Mouse (Mus musculus) embryonic facial prominence, embryonic 10.5 days (tissue): Measurements from ENCODE around the gene Sdr9c7. TPM values are rescaled to one million over a fixed set of nuclear protein-coding genes. Genes with fewer than 3 reads are reported as not detected.
"Not testable (repeated sequence)": the region's sequence is repeated elsewhere in the genome, so short reads cannot be mapped to it uniquely, and the experiment has no call there.

Source experiments
- DNase-seq: peaks from one replicate; pipeline ENCODE4 v3.0.0-alpha.2; 2017; ENCODE audit warnings: low spot score
- H3K27ac ChIP-seq: fragments of 300-500 bp; sonication (generic); replicated peaks from 2 replicates; pipeline ENCODE4 v1.5.1; 2016; ENCODE audit warnings: mild to moderate bottlenecking
- H3K27me3 ChIP-seq: fragments of 300-500 bp; sonication (generic); replicated peaks from 2 replicates; pipeline ENCODE4 v1.6.1; 2016; ENCODE audit warnings: low read depth, mild to moderate bottlenecking; ENCODE audit not compliant: poor library complexity, severe bottlenecking
- H3K36me3 ChIP-seq: fragments of 300-500 bp; sonication (generic); replicated peaks from 2 replicates; pipeline ENCODE4 v1.6.1; 2016; ENCODE audit warnings: mild to moderate bottlenecking, moderate library complexity
- H3K4me1 ChIP-seq: fragments of 300-500 bp; sonication (generic); 2 replicates; pipeline ENCODE4 v1.6.1; 2016
- H3K4me3 ChIP-seq: fragments of 300-500 bp; sonication (generic); 2 replicates; pipeline ENCODE4 v1.5.1; 2016; ENCODE audit warnings: mild to moderate bottlenecking, moderate library complexity
- H3K9me3 ChIP-seq: fragments of 300-500 bp; sonication (generic); 2 replicates; pipeline ENCODE4 v1.6.1; 2016; ENCODE audit warnings: mild to moderate bottlenecking
- WGBS: fragments of 180-500 bp; shearing (Covaris S2); methylation state at CpG from one replicate; pipeline ENCODE4 v1.1.7; 2016; 5-methylcytosine and 5-hydroxymethylcytosine counted together
- polyA plus RNA-seq: library from polyadenylated mRNA; unstranded; fragments of >200 nt; fragmentation: Nextera tagmentation; extraction: Ambion mirVana; gene quantifications from 2 replicates; pipeline ENCODE4 v1.2.1, GENCODE M21; 2016

Sdr9c7 gene
- polyA plus RNA-seq, 1 experiment from 2014 or later, result not detected

DNA sequence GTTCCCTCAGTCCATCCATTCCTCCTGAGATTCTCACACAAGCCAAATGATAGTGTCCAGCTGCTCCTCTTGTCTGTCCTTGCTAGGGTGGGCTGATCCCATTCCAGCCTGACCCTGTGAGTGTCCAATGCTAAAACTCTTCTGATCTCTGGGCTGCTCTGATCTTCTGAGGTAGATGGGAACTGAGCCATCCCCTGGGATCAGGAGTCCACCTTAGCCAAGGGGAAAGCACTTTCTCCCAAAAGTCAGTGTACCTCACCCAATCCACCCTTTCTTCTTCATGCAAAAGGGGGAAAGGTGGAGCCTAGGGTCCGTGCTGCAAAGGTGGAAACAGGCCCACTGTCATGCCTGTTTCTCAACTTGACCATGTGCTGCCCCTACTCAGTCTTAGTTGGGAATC lies 6.8 kb upstream of the Sdr9c7 start:
- Histone ChIP-seq H3K27ac (no peak overlapping the region), H3K9me3 (no peaks in the 10 kb centered on the region), H3K36me3 (no peaks in the 10 kb centered on the region), H3K4me1 (peaks cover 7% of the 10 kb centered on the region), H3K4me3 (no peak overlapping the region), H3K27me3 (no peaks in the 10 kb centered on the region)
- WGBS, result 90% methylated on average over 1 of the region's 1 CpGs
- no peak for DNase-seq

DNA sequence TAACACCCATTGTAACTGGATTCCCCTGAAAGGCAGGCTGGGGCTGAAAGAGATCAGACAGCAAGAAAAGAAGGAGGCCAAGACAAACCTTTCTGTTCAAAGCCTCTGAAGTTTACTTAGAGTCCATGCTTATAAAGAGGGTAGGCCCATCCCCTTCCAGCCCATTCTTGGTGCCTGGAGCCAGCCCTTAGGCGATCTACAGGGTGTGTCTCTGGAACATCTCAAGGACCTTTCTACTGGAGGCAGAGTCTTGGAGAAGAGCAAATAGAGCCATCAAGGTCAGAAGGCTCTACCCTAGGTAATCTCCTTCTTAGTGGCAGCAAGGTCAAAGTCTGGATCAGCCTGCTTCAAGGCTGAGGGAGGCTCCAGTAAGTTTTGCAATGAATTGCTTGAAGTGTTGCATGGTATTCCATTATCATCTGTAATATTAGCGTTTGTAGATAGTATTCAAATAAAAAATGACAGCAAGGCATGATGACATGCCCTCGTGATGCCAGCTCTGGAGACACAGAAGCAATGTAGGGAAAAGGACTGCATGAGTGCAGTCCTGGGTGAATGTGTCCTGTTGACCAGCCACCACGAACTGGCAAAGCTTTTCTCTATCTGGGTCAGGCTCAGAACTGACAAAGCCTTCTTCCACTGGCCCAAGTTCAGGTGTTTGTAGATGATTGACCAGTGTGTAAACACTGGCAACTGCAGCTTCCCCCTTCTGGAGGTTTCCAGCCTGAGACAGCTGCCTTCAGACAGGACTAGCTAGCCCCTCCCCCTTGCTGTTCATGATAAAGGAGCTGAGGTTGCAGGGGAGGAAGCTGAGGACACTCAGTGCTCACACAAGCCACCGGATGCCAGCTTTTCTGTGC lies 4.9 kb upstream of the Sdr9c7 start:
- not testable (repeated sequence) for DNase-seq, H3K4me1 ChIP-seq, H3K27ac ChIP-seq, H3K27me3 ChIP-seq, H3K9me3 ChIP-seq, H3K36me3 ChIP-seq, H3K4me3 ChIP-seq
- 71% methylated on average over 5 of the region's 5 CpGs for WGBS

DNA sequence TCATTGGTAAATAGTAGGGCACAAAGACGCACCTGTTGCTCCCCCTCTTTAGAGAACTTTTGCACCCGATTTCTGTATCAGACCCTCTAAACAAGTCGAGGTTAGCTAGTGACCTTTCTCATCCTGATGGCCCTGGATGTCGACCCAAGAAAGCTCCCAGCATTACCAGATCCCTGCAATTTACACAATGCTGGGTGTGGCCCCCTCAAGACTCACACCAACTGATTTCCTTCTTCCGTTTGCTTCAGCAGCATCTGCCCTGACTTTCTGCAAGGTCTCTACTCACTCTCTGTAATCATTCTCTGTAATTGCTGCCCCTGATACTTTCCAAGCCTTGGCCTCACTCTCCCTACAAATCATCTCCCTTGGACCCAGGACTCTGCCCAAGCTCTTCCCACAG lies 1.6 kb upstream of the Sdr9c7 start:
- H3K27me3 ChIP-seq, result no peaks in the 10 kb centered on the region
- 69% methylated on average over 5 of the region's 5 CpGs for WGBS
- no peak overlapping the region for H3K27ac ChIP-seq
- no peak overlapping the region for H3K4me3 ChIP-seq
- H3K36me3 ChIP-seq, result no peaks in the 10 kb centered on the region
- H3K4me1 ChIP-seq, result no peaks in the 10 kb centered on the region; the same call in 1 of the 2 replicates
- no peak for DNase-seq
- H3K9me3 ChIP-seq, result no peaks in the 10 kb centered on the region

DNA sequence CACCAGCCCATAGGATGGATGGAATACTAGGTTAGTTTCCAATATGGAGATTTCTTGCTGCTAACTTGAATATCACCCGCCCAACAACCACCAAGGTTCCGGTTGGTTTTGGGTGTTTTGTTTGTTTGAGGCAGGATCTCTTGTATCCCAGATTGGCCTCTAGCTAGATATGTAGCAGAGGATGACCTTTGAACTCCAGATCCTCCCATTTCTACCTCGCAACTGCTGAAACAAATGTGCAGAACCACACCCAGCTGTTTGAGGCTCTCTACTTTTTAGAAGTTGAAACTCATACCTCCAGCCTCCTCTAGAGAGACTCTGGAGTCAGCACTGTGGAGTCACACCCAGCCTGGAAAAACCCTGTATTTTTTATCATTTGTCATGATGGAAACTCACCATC lies 812 bp upstream of the Sdr9c7 start:
- WGBS, result 82% methylated on average over 3 of the region's 3 CpGs
- DNase-seq, result no peak

DNA sequence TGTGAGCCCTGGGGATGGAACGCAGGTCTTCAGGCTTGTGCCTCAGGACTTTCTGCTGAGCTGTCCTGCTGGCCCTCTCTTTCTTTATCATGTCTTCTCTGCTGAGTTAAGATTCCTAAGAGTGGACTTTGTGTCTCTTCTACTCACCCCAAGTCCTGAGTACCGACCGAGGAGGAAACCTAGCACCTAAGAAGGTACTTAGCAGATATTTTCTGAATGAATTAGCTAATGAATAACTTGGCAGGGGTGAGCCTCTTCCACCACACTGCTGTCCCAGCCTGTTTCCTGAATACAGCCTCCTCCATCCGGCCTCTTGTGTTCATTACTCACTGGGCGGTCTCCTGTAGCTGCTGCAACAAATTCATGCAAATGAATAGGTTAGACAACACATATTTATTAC lies 1.5 kb downstream of the Sdr9c7 start:
- H3K4me3 ChIP-seq, result no peak overlapping the region
- H3K27me3 ChIP-seq, result no peaks in the 10 kb centered on the region

More for the DNA sequence above, 812 bp upstream of the Sdr9c7 start:
- H3K27me3 ChIP-seq, result no peaks in the 10 kb centered on the region
- no peaks in the 10 kb centered on the region for H3K36me3 ChIP-seq
- H3K4me1 ChIP-seq, result no peaks in the 10 kb centered on the region; the same call in 1 of the 2 replicates
- H3K9me3 ChIP-seq, result no peaks in the 10 kb centered on the region
- H3K4me3 ChIP-seq, result no peak overlapping the region
- no peak overlapping the region for H3K27ac ChIP-seq

DNA sequence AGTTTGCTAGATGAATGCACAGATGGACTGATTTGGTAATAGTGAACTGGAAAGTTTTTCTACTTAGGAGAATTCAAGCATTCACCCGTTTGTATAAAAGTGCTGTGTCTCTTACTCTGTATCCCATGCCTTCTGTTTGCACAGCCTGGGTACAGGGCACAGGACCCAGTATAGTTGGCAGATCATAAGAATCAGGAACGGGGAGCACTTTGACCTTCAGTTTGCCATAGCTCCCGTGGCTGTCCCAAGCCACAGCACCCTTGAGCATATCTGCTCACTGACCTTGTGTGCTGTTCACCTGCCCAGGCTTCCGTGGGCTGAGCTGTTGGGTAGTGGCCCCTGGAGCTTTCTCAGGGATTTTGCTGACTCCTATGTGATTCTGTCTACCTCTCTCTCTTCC lies 3.4 kb downstream of the Sdr9c7 start:
- Histone ChIP-seq H3K36me3 (no peaks in the 10 kb centered on the region), H3K9me3 (no peaks in the 10 kb centered on the region), H3K4me1 (0 out of 2 replicates have a peak, but pooled peaks cover 4% of the 10 kb centered on the region), H3K27me3 (no peaks in the 10 kb centered on the region), H3K4me3 (no peak overlapping the region), H3K27ac (no peak overlapping the region)
- 82% methylated on average over 4 of the region's 4 CpGs for WGBS
- no peak for DNase-seq

More for the DNA sequence above, 1.5 kb downstream of the Sdr9c7 start:
- no peak for DNase-seq
- Histone ChIP-seq H3K4me1 (no peaks in the 10 kb centered on the region), H3K27ac (no peak overlapping the region), H3K9me3 (no peaks in the 10 kb centered on the region), H3K36me3 (no peaks in the 10 kb centered on the region)
- 78% methylated on average over 5 of the region's 5 CpGs for WGBS

DNA sequence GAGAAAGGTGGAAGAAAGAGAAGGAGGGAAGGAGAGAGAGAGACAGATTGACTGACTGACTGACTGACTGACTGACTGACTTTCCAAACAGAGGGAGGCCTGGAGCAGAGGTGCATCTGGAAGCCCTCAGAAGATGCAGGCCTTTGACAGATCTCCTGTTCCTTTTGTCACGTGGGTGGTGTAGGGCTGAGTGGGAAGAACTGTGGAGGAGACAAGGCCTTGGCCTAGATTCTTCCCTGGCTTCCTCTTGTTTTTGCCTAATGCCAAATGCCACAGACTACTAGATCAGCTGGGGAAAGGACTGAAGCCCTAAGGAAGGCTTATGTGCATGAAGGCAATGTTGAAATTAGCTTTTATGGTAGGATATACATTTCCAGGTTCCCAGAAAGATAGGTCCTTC lies 4.8 kb downstream of the Sdr9c7 start:
- H3K36me3 ChIP-seq, result no peaks in the 10 kb centered on the region
- no peaks in the 10 kb centered on the region for H3K27me3 ChIP-seq
- no peaks in the 10 kb centered on the region for H3K9me3 ChIP-seq
- H3K4me3 ChIP-seq, result no peak overlapping the region
- 59% methylated on average over 1 of the region's 1 CpGs for WGBS
- 0 out of 2 replicates have a peak, but pooled peaks cover 4% of the 10 kb centered on the region for H3K4me1 ChIP-seq
- DNase-seq, result no peak
- no peak overlapping the region for H3K27ac ChIP-seq

DNA sequence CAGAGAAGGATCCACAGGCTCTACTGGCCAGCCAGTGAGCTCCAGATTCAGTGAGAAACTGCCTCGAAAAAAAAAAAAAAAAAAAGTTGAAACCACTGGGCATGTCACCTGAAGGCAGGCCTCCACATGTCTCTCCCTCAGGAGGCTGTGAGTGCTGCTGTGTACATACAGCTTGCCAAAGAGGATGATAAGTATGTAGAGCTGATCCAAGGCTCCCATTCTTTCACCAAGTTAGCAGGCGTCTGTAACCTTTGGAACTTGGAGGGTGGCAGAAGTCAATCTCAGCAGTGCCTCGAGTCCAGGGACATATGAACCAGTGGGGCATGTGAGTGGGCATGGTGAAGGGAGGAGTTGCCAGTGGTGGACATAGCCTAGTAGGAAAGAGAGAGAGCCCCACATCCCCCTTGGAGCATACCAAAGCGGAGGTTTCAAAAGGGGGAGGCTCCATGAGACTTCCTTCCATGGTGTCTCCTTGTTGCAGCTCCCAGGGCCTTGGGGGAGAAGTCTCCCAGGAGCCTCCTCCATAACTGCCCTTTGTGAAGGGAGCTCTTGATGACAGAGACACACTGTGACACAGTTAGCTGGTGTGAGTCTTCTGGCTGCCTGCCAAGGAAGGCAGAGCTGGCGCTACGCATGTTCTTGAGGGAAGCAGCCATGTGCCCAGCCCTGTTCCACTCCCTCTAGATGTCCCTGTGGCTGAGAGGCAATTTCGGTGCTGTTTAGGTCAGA lies 6.6 kb downstream of the Sdr9c7 start:
- no peak overlapping the region for H3K27ac ChIP-seq
- 0 out of 2 replicates have a peak, but pooled peaks cover 4% of the 10 kb centered on the region for H3K4me1 ChIP-seq
- 78% methylated on average over 7 of the region's 7 CpGs for WGBS
- no peaks in the 10 kb centered on the region for H3K36me3 ChIP-seq
- no peaks in the 10 kb centered on the region for H3K27me3 ChIP-seq
- H3K4me3 ChIP-seq, result no peak overlapping the region
- no peaks in the 10 kb centered on the region for H3K9me3 ChIP-seq
- no peak for DNase-seq

DNA sequence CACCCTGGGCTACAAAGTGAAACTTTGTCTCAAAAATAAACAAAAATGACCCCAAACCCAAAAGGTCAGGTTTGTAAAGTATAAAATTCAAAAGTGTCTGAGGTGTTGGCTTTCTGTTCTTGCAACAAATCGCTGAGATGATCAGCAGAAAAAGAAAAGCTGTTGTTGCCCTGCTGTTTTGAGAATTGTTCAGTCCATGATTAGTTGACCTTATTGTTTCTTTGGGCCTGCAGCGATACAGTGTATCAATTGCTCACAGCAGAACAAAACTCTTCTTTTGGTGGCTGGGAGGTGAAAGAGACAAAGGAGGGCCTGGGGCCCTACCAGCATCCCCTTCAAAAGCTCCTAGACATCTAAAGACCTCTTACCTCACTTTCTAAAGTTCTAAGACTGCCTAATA lies 7.8 kb downstream of the Sdr9c7 start:
- WGBS, result 71% methylated on average over 2 of the region's 2 CpGs
- DNase-seq, result no peak
- H3K9me3 ChIP-seq, result no peaks in the 10 kb centered on the region
- no peaks in the 10 kb centered on the region for H3K36me3 ChIP-seq
- H3K4me1 ChIP-seq, result 0 out of 2 replicates have a peak, but pooled peaks cover 4% of the 10 kb centered on the region
- H3K27ac ChIP-seq, result no peak overlapping the region
- no peak overlapping the region for H3K4me3 ChIP-seq
- H3K27me3 ChIP-seq, result no peaks in the 10 kb centered on the region

DNA sequence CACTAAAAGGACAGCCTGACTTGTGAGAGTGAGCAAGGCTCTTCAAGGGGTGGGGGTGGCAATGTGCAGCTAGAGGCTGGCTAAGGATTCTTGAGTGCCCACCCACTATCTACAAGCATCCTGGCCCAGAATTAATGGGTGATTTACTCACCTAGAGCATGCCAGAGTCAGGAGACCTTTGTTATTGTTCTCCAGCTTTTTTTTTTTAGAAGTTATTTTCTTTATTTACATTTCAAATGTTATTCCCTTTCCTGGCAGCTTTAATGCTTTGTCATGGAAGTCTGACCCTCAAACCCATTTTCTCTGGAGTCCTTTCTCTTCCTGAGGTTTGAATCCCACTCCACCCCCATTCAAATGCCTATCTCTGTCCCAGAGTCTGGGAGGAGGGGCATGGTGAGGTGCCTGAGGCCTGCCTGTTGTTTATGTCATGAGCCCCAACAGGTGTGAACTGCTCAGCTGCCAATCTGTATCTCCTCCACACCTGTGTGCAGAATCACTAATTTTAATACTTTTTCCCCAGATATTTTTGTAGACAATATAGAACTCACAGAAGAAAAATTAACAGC lies 9.2 kb downstream of the Sdr9c7 start:
- H3K4me3 ChIP-seq, result no peak overlapping the region
- H3K36me3 ChIP-seq, result no peaks in the 10 kb centered on the region
- 0 out of 2 replicates have a peak, but pooled peaks cover 4% of the 10 kb centered on the region for H3K4me1 ChIP-seq
- H3K27me3 ChIP-seq, result no peaks in the 10 kb centered on the region
- H3K27ac ChIP-seq, result no peak overlapping the region
- no peaks in the 10 kb centered on the region for H3K9me3 ChIP-seq
- no peak for DNase-seq

DNA sequence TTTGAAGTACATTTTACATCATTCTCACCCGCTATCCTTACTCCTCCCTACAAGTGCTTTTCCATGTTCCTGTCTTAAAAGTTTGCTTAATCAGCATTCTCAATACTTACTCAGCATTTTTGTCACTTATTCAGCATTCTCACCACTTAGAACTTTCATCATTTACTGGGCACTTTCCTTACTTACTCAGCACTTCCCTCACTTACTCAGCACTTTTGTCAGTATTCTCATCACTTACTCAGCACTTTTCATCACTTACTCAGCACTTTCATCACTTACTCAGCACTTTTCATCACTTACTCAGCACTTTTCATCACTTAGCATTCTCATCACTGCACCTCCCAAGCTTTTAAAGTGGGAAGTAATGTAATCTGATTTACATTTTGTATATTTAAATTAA lies 17.3 kb downstream of the Sdr9c7 start:
- WGBS, result 89% methylated on average over 1 of the region's 1 CpGs
- no peaks in the 10 kb centered on the region for H3K36me3 ChIP-seq
- H3K9me3 ChIP-seq, result no peaks in the 10 kb centered on the region
- no peaks in the 10 kb centered on the region for H3K4me1 ChIP-seq
- DNase-seq, result no peak
- no peak overlapping the region for H3K4me3 ChIP-seq
- H3K27ac ChIP-seq, result no peak overlapping the region
- H3K27me3 ChIP-seq, result no peaks in the 10 kb centered on the region

DNA sequence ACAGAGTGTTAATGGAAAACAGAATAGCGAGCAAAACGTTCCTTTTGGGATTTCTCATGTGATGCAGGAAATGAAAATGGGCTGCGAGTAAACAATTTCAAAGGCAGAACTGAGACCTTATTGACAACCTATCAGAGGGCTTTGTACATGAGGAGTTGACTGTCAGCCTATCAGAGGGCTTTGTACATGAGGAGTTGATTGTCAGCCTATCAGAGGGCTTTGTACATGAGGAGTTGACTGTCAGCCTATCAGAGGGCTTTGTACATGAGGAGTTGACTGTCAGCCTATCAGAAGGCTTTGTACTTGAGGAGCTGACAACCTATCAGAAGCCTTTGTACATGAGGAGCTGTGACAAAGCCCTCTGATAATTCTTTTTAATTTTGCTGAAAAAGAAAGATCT lies 18.9 kb downstream of the Sdr9c7 start:
- not testable (repeated sequence) for H3K4me1 ChIP-seq, H3K4me3 ChIP-seq, DNase-seq, H3K36me3 ChIP-seq, H3K9me3 ChIP-seq, H3K27me3 ChIP-seq, H3K27ac ChIP-seq
- 78% methylated on average over 3 of the region's 3 CpGs for WGBS
